Mouse (Mus musculus) lung, postnatal 14 days (tissue): Measurements from ENCODE around the gene Gm5426.
A peak's percentile ranks its signal among the peaks of the same experiment; 100 is the strongest.
"Not testable (repeated sequence)": the region's sequence is repeated elsewhere in the genome, so short reads cannot be mapped to it uniquely, and the experiment has no call there.

ENCODE experiments used
- DNase-seq: peaks from one replicate; pipeline ENCODE4 v3.0.0; 2021

Gm5426 gene

DNA sequence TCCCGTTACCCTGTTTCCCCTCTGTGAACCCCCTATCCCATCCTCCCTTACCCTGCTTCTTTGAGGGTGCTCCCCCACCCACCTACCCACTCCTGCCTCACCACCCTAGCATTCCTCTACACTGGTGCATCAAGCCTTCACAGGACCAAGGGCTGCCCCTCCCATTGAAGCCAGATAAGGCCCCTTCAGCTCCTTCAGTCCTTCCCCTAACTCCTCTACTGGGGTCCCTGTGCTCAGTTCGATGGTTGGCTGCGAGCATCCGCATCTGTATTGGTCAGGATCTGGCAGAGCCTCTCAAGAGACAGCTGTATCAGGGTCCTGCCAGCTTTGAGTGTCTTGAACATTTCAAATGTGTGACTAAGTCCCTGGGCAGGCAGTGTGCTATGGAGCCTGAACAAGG, 2.9 kb downstream of the Gm5426 start:
- not testable (repeated sequence) for DNase-seq

DNA sequence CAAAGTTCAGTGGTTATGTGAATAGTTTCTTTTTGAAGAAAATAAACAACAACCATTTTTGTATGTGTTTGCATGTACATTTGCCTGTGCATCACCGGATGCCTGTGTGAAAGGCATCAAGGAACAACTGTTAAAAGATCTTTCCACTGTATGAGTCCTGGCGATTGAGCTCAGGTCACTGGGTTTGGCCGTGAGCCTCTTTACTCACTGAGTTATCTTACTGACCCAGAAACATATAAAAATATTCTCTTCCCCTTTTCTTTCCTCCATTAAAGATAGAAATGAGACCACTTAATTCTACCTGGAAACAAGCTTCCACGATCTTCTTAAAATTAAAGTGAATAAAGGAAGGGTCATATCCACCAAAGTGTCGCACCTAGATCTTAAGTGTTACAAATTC, 10.2 kb downstream of the Gm5426 start:
- DNase-seq = no peak

DNA sequence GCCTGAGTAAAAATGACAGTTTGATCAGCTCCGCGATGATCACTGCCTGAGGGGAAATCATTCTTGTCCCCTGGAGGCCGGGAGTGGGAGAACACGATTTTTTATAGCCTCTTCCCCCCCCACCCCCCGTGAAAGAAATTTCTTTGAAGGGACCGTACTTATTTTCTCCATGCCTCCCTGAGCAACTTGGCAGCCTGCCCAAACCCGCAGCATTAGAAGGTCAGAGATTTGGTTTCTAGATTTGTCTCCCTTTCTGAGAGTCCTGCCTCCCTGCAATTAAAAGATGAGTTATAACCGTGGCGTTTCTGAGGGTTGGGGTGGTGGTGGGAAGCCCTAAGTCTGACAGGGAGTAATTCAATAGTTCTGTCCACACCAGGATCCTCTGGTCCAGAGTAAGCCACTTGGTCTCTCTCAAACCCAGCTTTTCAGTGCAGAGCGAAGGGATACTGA, 11.9 kb downstream of the Gm5426 start:
- peak; percentile 21 for DNase-seq

DNA sequence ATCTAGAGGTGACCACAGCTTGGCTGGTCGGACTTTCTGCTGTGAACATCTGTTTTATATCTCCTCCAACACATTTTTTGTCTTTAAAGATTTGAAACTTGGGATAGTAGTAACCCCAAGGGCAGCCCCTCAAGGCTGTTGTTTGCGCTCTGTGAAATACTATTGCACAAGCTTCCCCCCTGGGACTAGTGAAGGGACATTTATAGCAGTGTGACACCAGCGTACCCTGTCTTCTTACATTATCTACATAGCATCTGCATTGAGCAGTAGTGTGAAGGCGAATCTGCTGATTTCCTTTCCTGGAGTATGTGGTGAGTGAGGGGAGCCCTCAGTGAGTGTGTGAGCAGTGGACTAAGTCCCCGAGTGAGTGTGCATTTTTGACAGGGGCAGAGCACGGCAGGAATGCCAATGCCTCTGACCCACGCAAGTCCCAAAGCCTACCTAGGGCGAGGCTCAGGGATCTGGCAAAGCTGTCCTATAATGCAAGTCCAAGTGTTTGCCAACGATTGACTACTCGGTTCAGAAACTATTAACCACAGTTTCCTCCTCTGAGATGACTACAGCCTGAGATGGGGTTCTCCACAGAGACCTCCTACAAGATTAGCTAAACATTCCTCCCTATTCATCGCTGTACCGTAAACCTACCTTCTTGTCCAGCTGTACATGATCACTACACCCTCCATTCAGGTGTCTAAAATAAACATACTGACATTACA, 14.2 kb downstream of the Gm5426 start:
- peak; percentile 21 for DNase-seq

DNA sequence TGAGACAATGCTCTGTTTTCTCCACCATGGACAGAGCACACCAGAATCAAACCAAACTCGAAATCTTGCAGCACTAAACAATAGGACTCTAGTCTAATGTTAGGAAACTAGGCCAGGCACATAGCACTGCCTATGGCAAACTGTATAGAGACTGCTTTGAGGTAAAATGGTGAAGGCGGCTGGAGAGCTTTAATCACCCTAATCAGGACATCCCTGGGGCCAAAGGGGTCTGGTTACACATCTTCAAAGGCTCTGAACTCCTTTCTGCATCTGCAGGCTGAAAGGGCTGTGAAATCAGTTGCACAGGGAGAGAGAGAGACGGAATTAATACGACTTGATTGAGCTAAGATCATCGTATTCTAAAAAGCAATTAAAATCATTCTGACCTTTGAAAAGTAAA, 16.9 kb downstream of the Gm5426 start:
- no peak for DNase-seq

DNA sequence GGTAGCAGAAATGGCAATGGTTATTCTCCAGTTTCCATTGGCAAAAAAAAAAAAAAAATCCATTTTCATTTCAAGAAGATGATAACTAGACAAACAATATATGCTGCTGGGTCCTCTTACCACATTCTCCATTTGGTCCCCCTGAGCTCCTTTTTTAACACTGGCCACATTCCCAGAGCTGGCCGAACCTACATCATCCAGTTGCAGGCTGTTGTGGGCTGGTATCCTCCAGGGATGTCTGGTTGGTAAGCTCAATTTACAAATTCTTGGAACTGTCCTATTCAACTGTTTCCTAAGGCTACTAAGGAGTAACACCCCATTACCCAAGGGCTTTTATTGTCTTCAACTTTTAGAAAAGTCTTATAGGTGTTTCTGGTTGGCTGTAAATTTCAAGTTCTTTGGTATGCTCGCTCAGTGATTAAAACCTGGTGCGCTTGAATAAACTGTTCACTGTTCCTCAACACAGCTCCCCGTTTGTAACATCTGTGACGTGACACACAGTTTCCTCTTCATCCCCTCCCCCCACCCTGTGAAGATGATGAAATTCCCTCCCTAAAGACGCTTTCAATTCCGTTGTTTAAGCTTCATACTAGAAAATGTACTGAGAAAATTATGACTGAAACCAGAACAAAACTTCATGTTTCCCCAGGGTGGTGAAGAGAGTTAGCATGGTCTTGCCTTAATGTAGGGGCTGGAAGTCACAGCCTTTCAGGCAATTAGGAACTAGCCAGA, 26.7 kb downstream of the Gm5426 start:
- no peak for DNase-seq

DNA sequence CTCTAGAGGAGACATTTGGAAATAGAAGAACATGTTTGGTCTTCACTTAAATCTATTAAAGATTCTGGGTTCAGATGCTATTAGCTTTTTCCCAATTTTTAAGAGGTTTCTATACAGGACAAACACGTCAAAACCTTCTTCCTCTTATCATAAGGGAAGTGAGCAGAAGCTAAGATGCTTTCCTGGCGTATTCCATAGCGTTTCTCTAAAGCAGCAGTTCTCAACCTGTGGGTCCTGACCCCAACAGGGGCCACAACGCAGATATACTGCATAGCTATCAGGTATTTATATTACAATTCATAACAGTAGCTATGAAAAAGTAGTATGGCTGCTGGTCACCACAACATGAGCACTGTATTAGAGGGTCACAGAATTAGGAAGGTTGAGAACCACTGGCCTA, 27.4 kb downstream of the Gm5426 start:
- DNase-seq = no peak

DNA sequence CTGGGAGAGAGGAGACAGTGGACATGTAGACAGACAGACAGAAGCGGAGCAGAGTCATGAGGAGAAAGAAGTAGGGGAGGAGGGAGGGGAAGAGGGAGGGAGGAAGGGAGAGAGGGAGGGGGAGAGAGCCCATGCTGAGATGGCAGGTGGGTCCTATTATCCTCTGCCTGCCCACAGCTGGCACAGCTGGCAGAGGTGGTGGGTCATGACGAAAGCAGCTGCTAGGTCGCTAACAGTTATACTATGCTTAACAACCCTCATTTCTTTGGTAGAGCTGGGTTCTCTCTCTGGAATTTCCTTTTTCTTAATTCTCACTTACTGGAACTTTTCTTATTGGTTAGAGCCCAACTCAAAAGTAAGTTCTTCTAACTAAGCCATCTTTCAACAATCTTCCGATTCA, 28.9 kb downstream of the Gm5426 start:
- no peak for DNase-seq

DNA sequence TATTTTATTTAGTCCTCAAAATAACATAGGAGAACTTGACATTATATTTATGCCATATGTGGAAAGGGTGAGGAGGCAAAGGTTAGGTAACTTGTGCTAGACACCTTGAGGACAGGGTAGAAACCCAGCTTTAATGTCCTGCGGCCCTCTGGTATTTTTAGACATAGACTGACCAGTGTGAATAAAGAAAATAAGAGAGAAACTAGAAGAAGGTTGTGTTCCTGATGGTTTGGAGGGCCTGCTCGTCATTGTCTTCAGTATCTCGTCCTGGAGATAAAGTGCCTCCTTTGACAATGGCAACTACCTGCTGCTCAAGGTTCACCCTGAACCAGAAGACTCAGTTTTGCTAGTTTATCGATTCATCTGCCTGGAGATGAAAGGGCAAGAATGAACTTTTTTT, 32.6 kb downstream of the Gm5426 start:
- DNase-seq = no peak

DNA sequence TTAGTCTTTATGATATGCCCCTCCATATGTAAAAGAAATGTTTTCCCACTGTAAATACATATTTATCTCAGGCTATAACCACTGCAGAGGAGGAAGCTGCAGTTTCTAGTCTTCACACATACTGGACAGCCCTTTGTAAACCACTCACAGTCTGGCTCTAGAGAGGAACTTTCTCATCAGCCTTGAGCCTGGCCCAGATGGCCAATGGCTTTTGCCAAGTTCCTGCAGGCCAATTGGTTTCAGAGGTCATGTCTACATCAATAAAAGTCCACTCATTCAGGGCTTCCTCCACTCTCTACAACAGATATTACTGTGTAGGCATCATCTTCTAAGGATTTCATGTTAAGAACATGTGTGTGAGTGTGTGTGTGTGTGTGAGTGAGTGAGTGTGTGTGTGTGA, 35.1 kb downstream of the Gm5426 start:
- DNase-seq = no peak

DNA sequence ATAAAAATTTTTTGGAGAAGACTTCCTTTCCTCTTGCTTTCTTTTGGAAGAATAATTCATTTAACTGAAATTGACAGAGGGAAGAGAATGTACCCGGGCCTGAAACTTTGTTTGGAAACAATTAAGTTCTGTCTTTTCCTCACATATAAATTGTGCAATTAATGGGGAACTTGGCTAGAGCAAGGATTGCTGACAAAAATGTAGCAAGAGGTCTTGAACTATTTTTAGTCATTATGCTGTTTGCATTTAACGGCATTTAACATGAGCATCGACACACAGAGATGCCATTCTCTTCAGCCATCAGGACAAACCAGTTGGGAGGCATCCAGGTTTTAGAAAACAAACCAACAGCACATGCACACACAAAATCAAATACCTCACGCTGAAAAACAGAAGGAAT, 36.6 kb downstream of the Gm5426 start:
- no peak for DNase-seq

DNA sequence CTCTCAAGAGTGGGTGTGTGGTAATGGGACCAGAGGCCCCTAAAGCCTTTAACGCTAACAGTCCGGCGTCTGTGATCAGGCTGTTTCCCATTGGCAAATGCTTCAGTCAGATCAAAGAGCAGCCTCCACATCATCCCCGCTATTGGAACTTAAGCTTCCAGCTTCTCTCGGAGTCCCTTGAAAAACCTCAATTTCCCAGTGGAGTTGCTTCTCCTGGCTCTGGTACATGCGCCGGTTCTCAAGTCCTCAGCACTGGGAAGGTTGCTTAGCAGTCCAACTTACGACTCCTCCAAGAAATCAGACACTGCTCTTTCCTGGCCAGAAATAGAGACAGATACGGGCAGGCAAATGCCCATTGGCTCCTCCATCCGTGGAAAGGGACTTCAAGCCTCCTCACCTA, 37.4 kb downstream of the Gm5426 start:
- no peak for DNase-seq

DNA sequence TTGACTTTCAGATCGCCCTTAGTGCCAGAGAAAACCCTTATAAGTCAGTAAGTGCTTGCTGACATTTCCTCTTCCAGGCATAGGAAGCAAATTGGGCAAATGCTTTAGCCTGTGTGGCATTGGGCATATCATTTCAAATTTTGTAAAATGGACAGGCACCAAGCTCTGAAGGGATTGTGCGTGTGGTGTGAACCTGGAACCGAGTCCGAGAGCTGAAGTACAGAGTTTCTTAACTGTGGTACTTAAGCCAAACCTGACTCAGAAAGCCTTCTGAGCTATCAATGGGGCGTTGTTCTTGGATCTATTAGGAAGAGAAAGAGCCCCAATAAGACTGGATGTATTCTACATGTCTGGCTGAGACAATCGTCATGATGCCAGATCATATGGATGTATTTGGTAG, 40.5 kb downstream of the Gm5426 start:
- no peak for DNase-seq

DNA sequence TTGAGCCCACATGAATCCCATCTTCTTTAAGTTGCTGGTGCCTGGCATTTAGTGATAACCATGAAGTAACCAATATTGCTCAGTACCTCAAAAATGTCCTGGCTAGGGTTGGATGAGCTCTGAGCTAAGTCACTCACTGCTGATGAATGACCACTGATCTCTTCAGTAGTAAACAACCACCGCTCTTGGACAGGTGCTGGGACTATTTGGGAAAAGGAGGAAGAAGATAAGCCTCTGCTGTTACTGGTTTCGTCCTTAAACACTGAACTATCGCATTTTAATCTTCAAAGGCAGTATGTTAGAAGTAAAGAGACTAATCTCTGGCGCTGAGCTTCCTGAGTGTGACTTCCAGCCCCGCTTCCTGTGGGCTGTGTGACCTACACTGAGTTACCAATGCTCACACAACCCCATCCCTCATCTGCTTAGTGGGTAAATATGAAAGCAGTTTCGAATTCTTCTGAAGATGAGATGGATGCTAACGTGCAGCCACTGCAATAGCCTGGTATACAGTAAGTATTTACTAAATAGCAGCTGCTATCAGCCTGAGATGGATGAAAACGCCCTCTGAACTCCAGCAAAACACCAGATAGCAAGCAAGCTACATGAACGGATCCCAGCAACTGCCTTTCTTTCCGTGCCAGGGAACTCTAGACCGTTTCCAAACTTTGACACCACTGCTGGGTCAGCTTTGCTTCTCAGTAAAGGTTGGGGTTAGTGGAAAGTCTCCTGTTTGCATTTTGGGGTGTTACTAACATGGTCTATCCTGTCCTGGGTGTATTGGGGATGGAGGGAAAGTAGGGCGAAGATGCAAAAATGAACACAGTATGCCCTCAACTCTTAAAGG, 44.4 kb downstream of the Gm5426 start:
- DNase-seq = no peak

DNA sequence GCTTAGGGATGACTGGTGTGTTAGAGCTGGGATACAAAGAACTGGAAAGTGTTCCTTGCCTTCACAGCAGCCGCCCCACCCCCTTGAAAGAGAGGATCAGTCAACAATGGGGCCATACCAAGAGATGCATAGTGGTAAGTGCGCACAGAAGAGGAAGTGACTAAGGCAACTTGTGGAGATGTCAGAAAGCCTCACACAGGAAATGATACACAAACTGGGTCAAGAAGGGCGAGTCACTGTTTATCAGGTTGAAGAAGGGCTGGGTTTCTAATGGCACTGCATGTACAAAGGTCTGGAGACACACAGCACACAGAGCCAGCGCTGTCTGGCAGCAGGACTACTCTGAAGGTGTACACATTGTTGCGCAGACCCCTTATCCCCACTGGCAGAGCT, 45.0 kb downstream of the Gm5426 start:
- no peak for DNase-seq

DNA sequence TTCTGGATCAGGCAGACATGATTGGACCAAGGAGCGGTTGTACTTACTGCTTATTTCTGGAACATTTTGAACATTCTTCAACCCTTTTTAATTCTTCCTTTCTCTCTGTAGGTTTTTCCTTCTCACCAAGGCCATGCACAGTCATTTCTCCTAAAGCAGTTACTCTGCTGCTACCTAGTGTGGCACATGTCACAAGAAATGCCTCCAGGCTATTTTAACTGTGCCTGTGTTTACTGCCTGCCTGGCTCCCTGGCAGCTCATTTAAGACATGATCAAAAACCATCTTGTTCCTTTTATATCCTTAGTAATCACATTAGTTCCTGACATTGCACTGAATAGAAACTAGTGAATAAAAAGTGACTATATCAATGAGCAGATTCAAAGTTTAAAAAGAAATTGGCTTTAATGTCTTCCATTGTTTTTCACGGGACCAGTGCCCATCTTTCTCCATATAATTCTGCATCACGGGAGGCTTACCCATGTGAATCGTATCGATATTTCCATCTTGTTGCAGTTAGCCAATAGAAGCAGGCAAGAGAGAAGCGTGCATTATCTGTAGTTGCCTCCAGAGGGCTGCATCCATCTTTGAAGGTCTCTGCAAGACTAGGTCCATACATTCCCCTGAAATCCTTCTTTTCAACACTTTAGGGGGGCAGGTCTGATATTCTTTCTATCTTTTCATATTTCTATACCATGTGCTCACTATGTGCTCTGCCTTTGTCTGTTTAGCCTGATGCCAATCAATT, 45.7 kb downstream of the Gm5426 start:
- no peak for DNase-seq

DNA sequence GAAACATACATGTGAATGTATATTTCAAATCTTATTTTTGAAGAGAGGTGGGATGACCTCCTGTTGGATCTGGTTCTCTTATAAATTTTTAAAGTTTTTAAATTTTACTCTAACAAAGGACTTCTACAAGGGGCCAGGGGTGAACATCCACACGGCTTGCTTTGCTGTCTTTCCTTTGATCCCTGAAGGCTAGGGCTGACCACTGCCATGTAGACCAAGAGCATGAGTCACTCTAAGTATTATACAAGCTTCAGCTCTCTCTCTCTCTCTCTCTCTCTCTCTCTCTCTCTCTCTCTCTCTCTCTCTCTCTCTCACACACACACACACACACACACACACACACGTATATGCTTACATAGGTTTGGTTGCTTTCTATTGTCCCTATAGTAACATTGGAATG, 48.6 kb downstream of the Gm5426 start:
- no peak for DNase-seq

DNA sequence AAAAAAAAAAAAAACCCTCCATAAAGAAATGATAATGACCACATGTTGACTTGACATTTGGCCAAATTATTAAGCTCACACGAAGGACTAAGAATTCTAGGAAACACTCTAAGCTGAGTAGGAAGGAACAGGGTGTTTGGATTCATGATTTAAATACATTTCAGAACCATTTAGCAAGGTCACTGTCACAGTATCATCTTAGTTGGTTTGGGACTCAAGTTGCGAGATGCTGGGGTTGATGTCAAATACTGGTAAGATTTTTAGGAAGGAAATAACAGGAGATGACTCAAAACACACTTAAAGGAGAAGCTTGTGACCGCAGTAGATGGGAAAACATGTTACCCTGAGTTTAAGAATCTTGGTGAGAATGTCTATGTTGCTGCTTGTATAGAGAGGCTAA, 49.2 kb downstream of the Gm5426 start:
- no peak for DNase-seq
